Mouse (Mus musculus): ENCODE results near the gene Klhl12.

Gene Klhl12

GRCm38 (mm10) chr1:134450201-134450600 lies 5.1 kb upstream of the Klhl12 start:
- DNase-seq, result no peak

GRCm38 (mm10) chr1:134450986-134451385 lies 4.3 kb upstream of the Klhl12 start:
- peak; percentile 40 to 70 for DNase-seq

DNA sequence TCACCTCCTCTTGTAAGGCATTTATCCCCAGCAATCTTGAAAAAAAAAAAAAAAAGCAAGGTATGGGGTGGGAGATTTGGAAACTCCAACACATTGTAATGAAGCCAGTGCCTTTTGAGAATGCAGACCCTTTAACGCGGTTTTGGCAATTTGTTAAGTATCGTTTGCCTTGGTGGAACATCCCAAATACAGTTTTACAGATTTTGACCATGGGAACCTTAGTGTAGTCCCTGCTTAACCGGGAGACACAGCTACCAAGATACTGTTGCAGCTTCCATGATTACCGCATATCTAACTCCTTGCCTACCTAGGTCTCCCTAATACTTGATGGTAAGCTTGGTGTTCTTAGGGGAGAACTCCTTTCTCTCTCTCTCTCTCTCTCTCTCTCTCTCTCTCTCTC lies 729 bp downstream of the Klhl12 start:
- no peak for DNase-seq

GRCm38 (mm10) chr1:134458139-134458727 lies 2.9 kb downstream of the Klhl12 start:
- no peak for DNase-seq

- no peak for DNase-seq
These were observed 5.3 kb downstream of the Klhl12 start for GRCm38 (mm10) chr1:134460294-134461284.

- no peak for DNase-seq
These were observed 29.3 kb downstream of the Klhl12 start for GRCm38 (mm10) chr1:134484623-134485022.

DNA sequence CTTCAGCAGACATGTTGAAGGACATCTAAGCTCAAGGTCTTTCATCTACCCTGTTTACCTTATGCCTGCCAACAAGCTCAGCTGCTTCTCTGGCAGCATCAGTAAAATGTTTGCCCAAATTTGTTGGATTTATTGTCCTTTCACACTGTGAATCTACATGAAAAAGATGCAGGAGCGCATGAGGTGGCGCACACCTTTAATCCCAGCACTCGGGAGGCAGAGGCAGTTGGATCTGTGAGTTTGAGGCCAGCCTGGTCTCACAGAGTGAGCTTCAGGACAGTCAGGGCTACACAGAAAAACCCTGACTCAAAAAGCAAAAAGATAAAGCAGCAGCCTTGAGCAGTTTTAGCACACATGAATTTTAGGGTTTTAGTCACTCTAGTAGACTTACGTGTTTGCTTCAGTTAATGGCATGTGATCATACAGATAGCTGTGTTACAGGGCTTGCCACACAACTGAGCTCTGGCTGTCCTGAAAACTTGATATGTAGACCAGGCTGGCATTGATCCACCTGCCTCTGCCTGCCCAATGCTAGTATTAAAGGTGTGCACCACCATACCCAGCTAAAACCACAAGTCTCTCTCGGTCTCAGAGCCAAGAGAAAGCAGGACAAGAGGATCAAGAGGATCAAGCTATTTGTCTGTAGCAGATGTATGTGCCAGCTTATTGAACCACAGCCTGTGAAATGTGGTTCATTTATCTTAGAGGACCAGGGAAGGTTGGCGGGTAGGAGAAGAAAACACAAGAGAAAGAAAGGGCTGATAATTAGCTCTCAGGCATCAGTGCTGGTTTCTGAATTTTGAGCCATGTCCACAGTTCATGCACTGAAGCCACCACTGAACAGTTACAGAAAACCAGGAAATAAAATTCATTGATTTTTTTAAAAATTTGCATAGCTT lies 35.8 kb downstream of the Klhl12 start:
- DNase-seq, result no peak

DNA sequence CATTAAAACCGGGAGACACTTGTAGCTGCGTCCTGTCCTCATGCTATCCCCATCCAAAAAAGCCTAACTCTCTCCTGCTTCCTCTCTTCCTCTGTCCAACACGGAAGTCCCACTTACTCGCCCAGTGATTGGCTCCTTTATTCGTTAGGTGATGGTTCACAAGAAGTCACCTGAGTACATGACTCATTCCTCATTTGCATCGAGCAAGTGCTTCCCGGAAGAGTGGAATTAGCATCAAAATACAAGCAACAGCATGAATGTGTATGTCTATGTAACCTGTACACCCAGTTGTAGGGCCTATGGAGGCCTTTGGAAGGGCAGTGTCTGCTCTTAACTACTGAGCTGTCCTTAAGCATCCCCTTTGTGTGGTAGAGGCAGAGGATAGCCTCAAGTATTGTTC lies 36.9 kb downstream of the Klhl12 start:
- DNase-seq, result no peak

DNA sequence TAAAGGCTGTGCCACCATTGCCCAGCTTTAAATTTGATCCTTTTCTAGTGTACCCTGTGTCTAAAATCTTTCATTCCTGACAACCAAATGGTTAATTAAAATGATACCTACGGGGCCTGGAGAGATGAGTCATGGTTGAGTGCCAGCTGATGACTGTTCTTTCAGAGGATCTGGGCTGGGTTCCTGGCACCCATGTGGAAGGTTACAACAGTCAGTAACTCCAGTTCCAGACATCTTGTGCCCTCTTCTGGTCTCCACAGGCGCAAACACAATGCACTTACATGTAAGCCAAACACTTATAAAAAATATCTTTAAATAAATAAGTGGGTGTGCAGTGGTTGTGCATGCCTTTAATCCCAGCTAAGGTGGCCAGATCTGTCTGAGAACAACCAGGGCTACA lies 38.2 kb downstream of the Klhl12 start:
- DNase-seq, result no peak

DNA sequence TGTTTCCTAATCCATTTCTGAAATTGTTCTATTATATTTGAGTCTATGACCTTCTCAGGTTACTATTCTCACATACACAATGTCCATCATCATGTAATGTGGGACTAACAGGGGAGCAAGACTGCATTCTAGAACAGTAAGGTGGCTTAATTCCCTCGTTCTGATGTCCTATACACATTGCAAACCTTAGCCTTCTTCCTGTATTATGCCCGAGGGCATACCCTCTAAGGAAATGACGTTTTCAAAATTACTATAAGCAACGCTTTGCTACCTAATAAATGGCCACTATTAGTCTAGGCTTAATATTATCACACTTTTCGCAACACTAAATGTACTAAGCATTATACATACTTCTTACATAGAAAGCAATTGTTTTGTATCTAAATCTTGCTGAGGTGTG lies 38.6 kb downstream of the Klhl12 start:
- no peak for DNase-seq

- DNase-seq, result peak; percentile 99
These were observed 39.3 kb downstream of the Klhl12 start, which contains the start of gene Rabif for GRCm38 (mm10) chr1:134494428-134495215. Rabif (plus strand) TSS chr1:134494648.

- no peak for DNase-seq
These were observed 39.8 kb downstream of the Klhl12 start for GRCm38 (mm10) chr1:134495216-134495539.

DNA sequence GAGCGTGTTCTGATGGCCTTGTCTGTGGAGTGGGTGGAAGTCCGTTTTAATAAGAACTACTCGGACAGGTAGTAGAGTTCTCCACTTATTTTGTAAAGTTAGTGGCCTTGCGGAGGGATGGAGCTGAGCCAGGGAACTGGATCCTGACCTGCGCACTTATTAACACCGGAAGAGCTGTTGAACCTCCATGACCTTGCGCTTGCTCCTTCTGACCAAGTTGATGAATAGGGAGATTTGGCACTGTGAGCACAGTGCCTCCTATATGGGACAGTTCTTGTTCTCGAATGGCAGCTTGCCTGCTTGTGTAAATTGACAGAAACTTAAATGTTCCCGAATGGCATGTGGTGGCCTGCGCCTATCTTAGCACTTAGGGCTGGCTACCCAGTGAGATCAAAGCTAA lies 40.7 kb downstream of the Klhl12 start:
- DNase-seq, result peak; percentile 53 to 68

DNA sequence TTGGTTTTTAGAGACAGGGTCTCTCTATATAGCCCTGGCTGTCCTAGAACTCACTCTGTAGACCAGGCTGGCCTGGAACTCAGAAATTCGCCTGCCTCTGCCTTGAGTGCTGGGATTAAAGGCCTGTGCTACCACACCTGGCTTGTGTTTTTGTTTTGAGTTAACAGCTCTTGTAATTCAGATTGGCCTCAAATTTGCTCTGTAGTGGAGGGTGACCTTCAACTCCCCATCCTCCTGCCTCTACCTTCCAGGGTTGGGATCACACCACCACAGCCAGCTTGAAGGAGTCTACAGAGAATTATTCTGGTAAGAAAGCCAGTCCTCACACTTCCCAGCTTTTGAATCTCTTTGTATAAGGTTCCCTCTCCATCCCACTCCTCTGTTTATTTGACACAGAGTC lies 45.6 kb downstream of the Klhl12 start:
- no peak for DNase-seq

DNA sequence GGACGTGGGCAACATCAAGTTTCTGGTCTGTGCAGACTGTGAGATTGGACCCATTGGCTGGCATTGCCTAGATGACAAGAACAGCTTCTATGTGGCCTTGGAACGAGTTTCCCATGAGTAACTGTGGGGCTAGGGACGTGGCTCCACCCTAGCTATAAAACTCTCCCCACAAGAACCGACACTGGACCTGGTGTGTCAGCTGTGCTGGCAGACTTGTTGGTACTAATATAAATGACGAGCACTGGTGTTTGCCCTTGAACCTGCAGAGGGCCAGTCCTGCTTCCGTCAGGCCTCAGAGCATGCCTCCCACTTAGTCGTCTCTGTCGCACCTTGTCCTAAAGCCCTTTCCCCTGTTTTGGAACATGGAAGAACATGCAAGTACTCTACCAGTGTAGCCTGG lies 50.9 kb downstream of the Klhl12 start:
- DNase-seq, result no peak

- no peak for DNase-seq
These were observed 54.7 kb downstream of the Klhl12 start for GRCm38 (mm10) chr1:134510018-134510417.

GRCm38 (mm10) chr1:134512183-134512582 lies 56.9 kb downstream of the Klhl12 start:
- DNase-seq, result no peak

DNA sequence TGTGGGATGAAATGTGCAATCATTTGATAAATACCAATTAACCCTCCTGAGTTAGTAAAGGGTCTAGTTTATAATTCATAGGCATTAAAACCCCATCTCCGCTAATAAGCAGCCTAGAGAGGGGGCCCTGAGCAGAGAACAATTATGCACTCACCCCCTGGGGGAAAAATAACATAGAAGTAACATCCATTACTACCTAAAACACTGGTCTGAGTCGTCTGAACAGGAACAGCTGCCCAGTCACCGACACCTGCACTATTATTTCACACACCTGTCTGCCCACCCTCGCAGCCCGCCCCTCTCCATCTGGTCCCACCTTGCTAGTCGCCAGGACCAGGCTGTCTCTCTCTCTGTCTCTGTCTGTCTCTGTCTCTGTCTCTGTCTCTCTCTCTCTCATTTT lies 57.3 kb downstream of the Klhl12 start:
- no peak for DNase-seq

DNA sequence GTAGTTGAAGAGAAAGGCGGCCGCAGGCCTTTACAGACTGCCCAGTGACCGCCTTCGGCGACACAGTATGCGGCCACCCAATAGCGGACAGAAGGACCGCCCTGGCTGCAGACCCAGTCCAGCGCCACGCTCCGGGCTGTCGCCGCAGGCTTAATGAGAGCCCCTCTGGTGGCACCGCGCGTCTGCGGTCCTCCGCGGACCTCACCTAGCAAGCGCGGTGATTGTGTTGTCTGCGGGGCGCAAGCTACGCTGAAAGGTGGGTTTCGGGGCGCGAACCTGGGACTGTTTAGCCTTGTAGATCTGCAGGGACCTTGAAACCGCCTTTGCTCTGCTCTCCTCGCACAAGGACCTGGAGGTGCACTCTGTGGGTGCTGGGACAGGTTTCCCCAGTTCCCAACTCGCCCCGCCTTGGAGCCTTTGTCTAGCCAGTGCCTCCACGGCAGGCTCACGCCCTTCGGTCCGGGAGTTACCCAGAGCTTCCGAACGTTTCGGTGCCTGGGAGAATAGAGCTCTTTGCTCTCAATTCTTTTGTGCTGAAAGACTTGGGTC lies 58.1 kb downstream of the Klhl12 start:
- peak; percentile 28 to 64 for DNase-seq

DNA sequence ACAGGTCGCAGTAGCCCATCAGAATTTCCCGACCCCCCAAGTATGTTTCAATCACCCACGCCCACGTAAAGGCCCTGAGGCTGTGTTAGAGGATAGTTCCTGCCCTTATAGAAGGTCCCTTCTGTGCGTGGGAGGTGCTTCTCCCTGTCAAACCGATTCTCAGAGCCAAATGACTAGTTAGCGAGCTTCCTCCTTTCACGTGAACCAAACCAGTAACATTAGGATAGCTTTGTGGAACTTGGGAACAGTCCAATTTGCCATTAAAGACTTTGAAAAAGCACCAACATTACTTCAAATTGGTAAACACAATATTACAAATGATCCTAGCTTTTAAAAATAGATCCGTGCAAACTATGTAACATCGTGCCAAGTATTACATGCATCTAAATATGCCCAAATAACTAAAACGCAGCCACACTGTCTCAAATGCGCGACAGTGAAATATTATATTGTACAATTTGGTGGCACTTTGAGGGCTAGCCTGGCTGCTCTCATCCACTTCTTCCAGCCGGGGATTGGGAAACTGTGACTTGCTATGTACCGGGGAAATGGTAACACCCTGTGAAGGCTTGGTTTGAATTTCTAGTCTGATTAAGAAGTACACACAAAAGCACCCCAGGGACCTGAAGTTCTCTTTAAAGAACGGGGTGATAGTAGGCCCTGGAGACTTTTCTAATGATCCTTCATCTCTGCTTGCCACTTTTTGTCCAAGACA lies 58.7 kb downstream of the Klhl12 start:
- no peak for DNase-seq

GRCm38 (mm10) chr1:134515891-134516290 lies 60.6 kb downstream of the Klhl12 start:
- DNase-seq, result no peak
